Mouse (Mus musculus) CD8-positive naive resting alpha-beta T cell, adult 2 months (primary cell): ENCODE results near the gene Sae1.

ENCODE experiments used
- DNase-seq, 2 experiments: peaks; one replicate each; pipeline ENCODE4 v3.0.0; 2022; ENCODE audit warnings: low read depth in 2 of 2, low spot score in 2 of 2

Sae1 gene

DNA sequence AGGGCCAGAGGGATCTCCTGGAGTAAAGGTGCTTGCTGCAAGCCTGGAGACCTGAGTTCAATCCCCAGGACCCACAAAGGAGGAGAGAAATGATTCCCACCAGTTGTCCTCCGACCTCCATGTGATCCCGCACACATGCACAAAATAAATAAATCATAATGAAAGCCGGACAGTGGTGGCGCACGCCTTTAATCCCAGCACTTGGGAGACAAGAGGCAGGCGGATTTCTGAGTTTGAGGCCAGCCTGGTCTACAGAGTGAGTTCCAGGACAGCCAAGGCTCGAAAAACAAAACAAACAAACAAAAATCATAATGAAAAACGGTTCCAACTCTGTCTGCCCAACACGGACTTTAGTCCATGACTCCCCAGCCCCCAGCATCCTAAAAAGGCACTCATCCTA lies 102.7 kb downstream of the Sae1 start:
- no peak for DNase-seq

DNA sequence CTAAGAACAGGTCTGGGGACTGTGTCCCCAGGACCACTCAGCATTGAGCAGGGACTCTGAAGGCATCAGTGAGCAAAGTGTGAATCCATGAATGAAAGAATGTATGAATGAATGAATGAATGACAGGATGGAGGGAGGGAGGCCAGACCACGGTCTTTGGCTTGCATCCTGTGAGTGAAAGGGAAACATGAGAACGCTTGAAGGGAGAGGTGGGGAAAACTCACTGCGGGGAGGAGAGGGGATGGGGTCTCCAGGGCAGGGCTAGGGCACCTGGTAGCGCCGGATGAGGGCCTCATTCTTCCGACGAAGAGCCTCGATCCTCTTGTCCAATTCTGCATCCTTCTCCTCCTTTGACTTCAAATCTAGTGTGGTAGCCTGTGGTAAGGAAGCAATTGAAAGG lies 103.6 kb downstream of the Sae1 start:
- no peak for DNase-seq

DNA sequence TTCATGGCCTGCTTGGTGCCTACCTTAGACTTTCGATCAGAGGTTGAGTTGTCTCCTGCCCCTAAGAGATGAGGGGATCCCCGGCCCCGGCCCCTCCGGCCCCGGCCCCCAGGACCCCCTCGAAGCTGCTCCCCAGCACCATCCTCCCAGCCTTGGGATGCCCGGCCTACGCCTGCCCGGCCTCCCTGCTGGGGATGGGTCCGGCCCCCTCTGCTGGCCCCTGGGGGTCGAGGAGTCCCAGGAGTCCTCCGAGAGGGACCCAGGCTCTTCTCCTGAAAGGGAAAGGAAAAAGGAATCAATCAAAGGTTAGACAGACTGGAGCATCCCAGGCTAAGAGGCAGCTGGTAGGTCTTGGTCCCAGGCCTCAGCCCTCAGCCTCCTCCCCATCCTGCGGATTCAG lies 105.3 kb downstream of the Sae1 start:
- DNase-seq, result no peak

DNA sequence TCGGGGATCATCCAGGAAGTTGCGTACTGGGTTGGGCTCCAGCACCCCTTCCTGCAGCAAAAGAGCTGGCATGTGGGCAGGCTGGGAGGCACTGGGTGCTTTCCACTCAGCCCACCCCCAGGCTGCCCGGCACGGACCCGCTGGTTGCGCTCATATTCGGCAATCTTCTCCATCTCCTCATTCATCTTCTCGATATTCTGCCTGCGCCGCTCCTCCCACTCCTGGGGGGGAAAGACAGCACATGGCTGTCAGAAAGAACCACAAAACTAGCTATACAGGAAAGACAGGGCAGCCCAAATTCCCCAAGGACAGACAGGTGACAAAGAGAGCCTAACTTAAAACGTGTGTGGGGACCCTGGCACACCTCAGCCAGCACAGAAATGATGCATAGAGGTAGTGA lies 106.9 kb downstream of the Sae1 start:
- DNase-seq, result no peak

DNA sequence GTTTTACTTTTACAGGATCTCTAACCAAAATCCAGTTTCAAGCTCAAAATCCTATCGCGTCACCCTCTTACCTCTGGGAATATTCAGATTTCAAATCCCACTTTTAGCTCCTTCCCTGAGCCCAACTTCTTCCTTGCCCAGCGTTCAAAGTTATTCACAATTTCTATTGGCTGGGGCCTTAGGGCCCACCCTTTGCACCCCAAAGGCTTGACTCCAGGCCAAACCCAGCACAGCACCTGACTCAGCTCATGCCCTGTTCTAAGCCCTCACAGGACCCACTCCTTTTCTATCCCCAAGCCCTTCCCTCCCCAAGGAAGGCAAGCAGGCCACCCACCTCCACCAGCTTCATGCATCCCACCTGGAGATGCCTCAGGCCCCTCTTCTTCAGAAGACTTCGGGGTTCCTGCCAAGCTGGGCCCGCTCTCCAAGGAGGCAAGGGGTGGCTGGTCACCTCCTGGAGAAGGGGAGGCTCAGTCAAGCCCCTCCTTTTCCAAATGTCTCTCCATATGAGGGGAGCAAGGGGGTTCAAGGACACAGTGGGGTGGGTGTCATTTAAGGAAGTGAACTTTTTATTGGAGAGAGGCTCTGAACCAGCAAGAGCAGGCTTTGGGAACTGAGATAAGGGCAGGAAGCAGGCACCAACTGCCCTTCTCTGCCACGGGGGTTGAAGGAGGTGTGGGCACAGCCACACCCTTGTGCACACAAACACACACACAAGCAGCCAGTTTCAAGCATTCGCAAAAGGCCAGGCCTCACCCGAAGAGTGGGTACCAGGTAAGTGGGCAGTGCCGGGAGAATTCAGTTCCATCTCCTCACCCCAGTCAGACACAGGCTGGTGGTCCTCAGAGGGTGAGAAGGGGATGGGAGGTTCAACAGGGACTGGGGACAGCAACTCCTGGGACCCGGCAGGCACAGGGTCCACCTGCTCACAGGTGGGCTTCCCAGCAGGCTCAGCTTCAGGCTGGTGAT lies 112.4 kb downstream of the Sae1 start:
- DNase-seq, result no peak

DNA sequence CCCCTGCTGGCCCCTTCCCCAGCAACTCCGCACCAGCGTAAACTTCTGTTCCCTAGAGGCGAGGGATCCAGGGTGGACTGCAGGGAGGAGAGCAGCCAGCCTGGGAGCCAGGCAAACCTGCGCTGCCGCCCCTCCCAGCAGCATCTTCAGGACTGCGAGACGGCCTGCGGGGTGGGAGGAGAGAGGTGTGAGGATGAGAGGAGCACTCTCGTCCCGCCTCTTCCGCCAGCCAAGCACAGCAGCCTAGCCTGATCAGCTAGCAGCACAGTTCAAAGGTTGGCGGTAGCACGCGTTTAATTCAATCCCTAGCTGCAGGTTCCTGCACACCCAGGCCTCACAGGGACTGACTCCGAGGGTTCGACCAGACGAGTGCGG lies 113.9 kb downstream of the Sae1 start:
- peak in 1 of 2 experiments; percentile 76 for DNase-seq

DNA sequence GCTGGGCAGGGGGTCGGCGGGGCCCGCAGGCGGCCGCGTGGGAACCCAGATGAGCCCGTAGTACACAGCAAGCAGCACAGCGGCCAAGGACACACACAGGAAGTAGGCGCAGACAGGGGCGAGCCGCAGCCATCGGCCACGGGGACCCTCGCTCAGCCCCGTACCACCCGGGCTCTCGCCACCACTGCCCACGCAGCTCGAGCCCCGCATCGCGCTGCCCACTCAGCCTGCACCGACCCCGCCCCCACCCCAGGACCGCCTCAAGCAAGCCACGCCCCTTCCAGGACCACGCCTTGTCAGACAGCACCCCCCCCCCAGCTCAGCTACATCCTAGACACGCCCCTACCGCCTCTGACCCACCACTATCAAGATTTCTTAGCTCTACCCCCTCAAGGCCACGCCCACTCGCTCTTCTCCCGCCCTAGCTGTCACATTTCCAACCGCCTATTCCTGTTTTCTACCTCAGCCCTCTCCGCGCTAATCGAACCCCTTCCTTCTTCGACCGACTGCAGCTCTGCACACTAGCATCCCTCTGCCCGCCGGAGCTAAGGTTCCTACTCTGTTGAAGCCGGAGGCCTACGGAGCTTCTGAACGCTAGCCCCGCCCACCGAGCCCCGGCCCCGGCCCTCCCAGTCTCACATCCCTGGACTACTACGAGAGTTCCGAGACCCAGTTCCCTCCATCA lies 114.4 kb downstream of the Sae1 start, which contains the start of gene Inafm1:
Gene Inafm1 (minus strand): TSS at position 537 of the 685 bp plus-strand sequence.
- DNase-seq, result peak; percentile 67 to 84

DNA sequence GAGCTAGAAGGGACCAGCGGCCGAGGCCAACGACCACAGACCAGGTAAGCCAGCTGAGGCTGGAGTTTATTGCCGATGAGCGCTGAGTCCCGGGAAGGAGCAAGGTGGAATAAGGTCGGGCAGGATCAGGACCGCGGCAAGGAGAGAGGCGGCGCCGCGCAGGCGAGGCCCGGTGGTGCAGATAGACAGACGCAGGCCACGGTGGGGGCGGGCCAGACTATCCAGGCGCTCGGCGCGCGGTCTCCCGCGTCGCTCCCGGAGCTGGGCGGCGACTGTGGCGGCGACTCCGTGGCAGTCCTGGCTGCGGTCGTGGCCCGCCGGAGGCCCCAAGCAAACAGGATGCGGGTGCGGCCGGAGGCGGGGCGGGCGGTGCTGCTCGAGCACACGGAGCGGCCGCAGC lies 114.9 kb downstream of the Sae1 start:
- DNase-seq, result peak; percentile 37 to 49

DNA sequence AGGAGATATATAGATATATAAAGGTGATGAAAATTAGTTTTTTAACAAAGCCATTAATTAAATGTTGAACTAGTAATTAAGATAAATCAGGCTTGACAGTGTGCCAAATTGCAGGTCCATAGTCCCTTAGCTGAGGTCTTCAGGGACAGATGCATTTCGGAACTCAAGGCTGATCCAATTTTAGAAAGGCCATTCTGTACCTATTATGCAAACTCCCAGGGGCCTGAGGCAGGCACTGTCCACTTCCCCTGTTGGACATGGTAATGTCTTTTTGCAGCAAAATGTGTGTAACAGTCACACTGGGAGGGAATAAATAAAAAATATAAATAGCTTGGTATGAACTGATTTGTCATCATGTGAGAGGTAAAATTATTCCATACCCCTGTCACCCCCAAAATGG lies 116.5 kb downstream of the Sae1 start:
- no peak for DNase-seq
